Mouse (Mus musculus) liver, embryonic 13.5 days (tissue): ENCODE data around the gene Ipp. TPM values are rescaled to one million over a fixed set of nuclear protein-coding genes. Genes with fewer than 3 reads are reported as not detected.
A peak's percentile ranks its signal among the peaks of the same experiment; 100 is the strongest.

Experiments
- ATAC-seq: fragments of 200-750 bp; cut with Nextera tagmentation; 2 replicates; pipeline ENCODE4 v1.8.0; 2017; ENCODE audit warnings: low read depth, mild to moderate bottlenecking, moderate number of reproducible peaks, moderate library complexity
- DNase-seq: peaks from one replicate; pipeline ENCODE4 v3.0.0; 2022
- H3K27ac ChIP-seq: fragments of 300-500 bp; sonication (generic); 2 replicates; pipeline ENCODE4 v1.5.1; 2015; ENCODE audit warnings: moderate library complexity, mild to moderate bottlenecking, inconsistent platforms
- H3K27me3 ChIP-seq: fragments of 300-500 bp; sonication (generic); 2 replicates; pipeline ENCODE4 v1.6.1; 2015; ENCODE audit warnings: mild to moderate bottlenecking, inconsistent platforms
- H3K36me3 ChIP-seq: fragments of 300-500 bp; sonication (generic); 2 replicates; pipeline ENCODE4 v1.6.1; 2015; ENCODE audit warnings: mild to moderate bottlenecking, inconsistent platforms
- H3K4me1 ChIP-seq: fragments of 300-500 bp; sonication (generic); replicated peaks from 2 replicates; pipeline ENCODE4 v1.6.1; 2015; ENCODE audit warnings: inconsistent platforms
- H3K4me2 ChIP-seq: fragments of 300-500 bp; sonication (generic); 2 replicates; pipeline ENCODE4 v1.6.1; 2015; ENCODE audit warnings: inconsistent platforms, mild to moderate bottlenecking, moderate library complexity
- H3K4me3 ChIP-seq: fragments of 300-500 bp; sonication (generic); replicated peaks from 2 replicates; pipeline ENCODE4 v1.5.1; 2015; ENCODE audit warnings: mild to moderate bottlenecking, inconsistent platforms
- H3K9ac ChIP-seq: fragments of 300-500 bp; sonication (generic); 2 replicates; pipeline ENCODE4 v1.6.1; 2015; ENCODE audit warnings: mild to moderate bottlenecking, inconsistent platforms
- H3K9me3 ChIP-seq: fragments of 300-500 bp; sonication (generic); replicated peaks from 2 replicates; pipeline ENCODE4 v1.6.1; 2016; ENCODE audit warnings: inconsistent platforms
- WGBS: fragments of 180-500 bp; shearing (Covaris S2); methylation state at CpG from one replicate; pipeline ENCODE4 v1.1.7; 2015; ENCODE audit not compliant: insufficient replicate concordance; 5-methylcytosine and 5-hydroxymethylcytosine counted together
- polyA plus RNA-seq: library from polyadenylated mRNA; unstranded; fragments of >200 nt; fragmentation: Nextera tagmentation; extraction: Ambion mirVana; gene quantifications from 2 replicates; pipeline ENCODE4 v1.2.1, GENCODE M21; 2015

Gene Ipp
- polyA plus RNA-seq, 1 experiment from 2014 or later, result 16.2 TPM

- peaks cover 21% of the 10 kb centered on the region for H3K36me3 ChIP-seq
- H3K9ac ChIP-seq, result peak overlapping the region; percentile 94
- H3K27me3 ChIP-seq, result no peaks in the 10 kb centered on the region
- WGBS, result 2% methylated on average over 15 of the region's 15 CpGs
- H3K4me1 ChIP-seq, result peaks cover 41% of the 10 kb centered on the region
- H3K4me2 ChIP-seq, result peak overlapping the region; percentile 88
- no peak for ATAC-seq
- peak overlapping the region; percentile 97 for H3K27ac ChIP-seq
- H3K4me3 ChIP-seq, result peak overlapping the region; percentile 93
- H3K9me3 ChIP-seq, result no peaks in the 10 kb centered on the region
- DNase-seq, result no peak
These were observed 51.0 kb downstream of the Ipp start for GRCm38 (mm10) chr4:116558151-116558882.

Other genes with a start within 250 kb of the Ipp start
- gene Mast2, start 43.4 kb upstream of the Ipp start, polyA plus RNA-seq, result 4.7 and 5.7 TPM in 2 replicates
- 29.0 and 37.1 TPM in 2 replicates for gene Tmem69, start 48.4 kb downstream of the Ipp start, polyA plus RNA-seq
- gene Gpbp1l1, start 50.1 kb downstream of the Ipp start, polyA plus RNA-seq, result 12.8 and 18.4 TPM in 2 replicates
- 1.7 and 1.8 TPM in 2 replicates for gene Ccdc17, start 89.1 kb downstream of the Ipp start, polyA plus RNA-seq
- gene Nasp, start 120.4 kb downstream of the Ipp start, polyA plus RNA-seq, result 83.0 and 104 TPM in 2 replicates
- 273 and 281 TPM in 2 replicates for gene Akr1a1, start 144.1 kb downstream of the Ipp start, polyA plus RNA-seq
- gene Prdx1, start 178.0 kb downstream of the Ipp start, polyA plus RNA-seq, result 994 and 1,129 TPM in 2 replicates
- gene Mmachc, start 200.9 kb downstream of the Ipp start, polyA plus RNA-seq, result 13.6 and 17.1 TPM in 2 replicates
- gene Ccdc163, start 201.0 kb downstream of the Ipp start, polyA plus RNA-seq, result 13.3 and 13.7 TPM in 2 replicates
- 2.1 and 2.5 TPM in 2 replicates for gene Tesk2, start 213.4 kb downstream of the Ipp start, polyA plus RNA-seq